Mouse (Mus musculus) heart, adult 2 months (tissue): ENCODE results near the gene Rbm26. TPM values are rescaled to one million over a fixed set of nuclear protein-coding genes. Genes with fewer than 3 reads are reported as not detected.

Experiments used
- DNase-seq, 2 experiments: peaks; one replicate each; pipeline ENCODE4 v3.0.0; 2021
- H3K27ac ChIP-seq: fragments of 200-600 bp; 2 replicates; pipeline ENCODE4 v1.8.1; 2022
- H3K27me3 ChIP-seq: fragments of 200-500 bp; 2 replicates; pipeline ENCODE4 v1.6.1; 2012; ENCODE audit warnings: mild to moderate bottlenecking, low read length, inconsistent platforms, mixed read lengths; ENCODE audit not compliant: control insufficient read depth, insufficient read depth
- H3K36me3 ChIP-seq: fragments of 200-500 bp; 2 replicates; pipeline ENCODE4 v1.6.1; 2012; ENCODE audit warnings: low read length, inconsistent platforms; ENCODE audit not compliant: control insufficient read depth, insufficient read depth
- H3K4me1 ChIP-seq: fragments of 200-500 bp; 2 replicates; pipeline ENCODE4 v1.6.1; 2011; ENCODE audit warnings: low read length; ENCODE audit not compliant: control insufficient read depth, insufficient read depth
- H3K4me3 ChIP-seq: fragments of 200-600 bp; 2 replicates; pipeline ENCODE4 v1.8.1; 2022
- H3K79me2 ChIP-seq: fragments of 200-500 bp; replicated peaks from 2 replicates; pipeline ENCODE4 v1.6.1; 2012; ENCODE audit warnings: mild to moderate bottlenecking, inconsistent platforms, low read length, moderate library complexity, mixed read lengths; ENCODE audit not compliant: control insufficient read depth, insufficient read depth
- H3K9ac ChIP-seq: fragments of 200-500 bp; 2 replicates; pipeline ENCODE4 v1.6.1; 2012; ENCODE audit warnings: low read depth, mild to moderate bottlenecking, control low read depth, inconsistent platforms, low read length, mixed read lengths
- CTCF ChIP-seq: fragments of 200-600 bp; IDR thresholded peaks from 2 replicates; pipeline ENCODE4 v1.8.1; 2022; ENCODE audit warnings: antibody characterized with exemption, mild to moderate bottlenecking, moderate library complexity
- EP300 ChIP-seq: fragments of 200-500 bp; IDR thresholded peaks from 2 replicates; pipeline ENCODE4 v1.6.1; 2011; ENCODE audit warnings: low read depth, low read length, control low read depth; ENCODE audit not compliant: insufficient read depth
- POLR2A ChIP-seq: fragments of 200-500 bp; IDR thresholded peaks from 2 replicates; pipeline ENCODE4 v1.6.1; 2011; ENCODE audit warnings: mild to moderate bottlenecking, low read depth, low read length, control low read depth; ENCODE audit not compliant: insufficient read depth
- WGBS: fragments of 180-500 bp; shearing (Covaris S2); methylation state at CpG from one replicate; pipeline ENCODE4 v1.1.7; 2018; 5-methylcytosine and 5-hydroxymethylcytosine counted together
- intact Hi-C: fragments of 180-260 bp; cut with DNase I; formaldehyde crosslinking; loops from one replicate; pipeline ENCODE4 v1.15.1; 2025
- polyA plus RNA-seq: library from polyadenylated mRNA; depleted of rRNA; stranded (reverse); fragments of >200 nt; gene quantifications from 2 replicates; pipeline ENCODE4 v1.2.3, GENCODE M21; 2012; rRNA removed
- total RNA-seq, 2 experiments: library from RNA; stranded (reverse); gene quantifications; 2 replicates each; pipeline ENCODE4 v1.2.3; 2021

The Rbm26 gene
- total and polyA plus RNA-seq, 3 experiments: 6.9 to 19.0 (median 18.6) TPM

DNA sequence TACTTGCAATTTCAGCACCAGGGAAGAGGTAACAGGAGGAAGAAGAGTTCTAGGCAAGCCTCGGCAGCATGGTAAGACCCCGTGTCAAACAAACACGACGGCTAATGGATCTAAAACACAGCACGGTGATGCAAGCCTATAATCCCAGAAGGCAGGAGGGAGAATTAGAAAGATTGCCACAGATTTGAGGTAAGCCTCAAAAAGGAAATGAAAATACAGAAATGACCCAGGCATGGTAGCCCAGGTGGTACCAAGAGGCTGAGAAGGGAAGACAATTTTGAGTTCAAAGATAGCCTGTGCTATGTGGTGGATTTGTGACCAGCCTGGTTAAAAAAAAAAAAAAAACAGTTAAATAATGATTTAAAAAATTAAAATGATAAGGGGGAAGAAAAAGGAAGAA, 109.1 kb downstream of the Rbm26 start:
- TF ChIP-seq EP300: no peak
- no peak for TF ChIP-seq CTCF
- no peak for TF ChIP-seq POLR2A
- Histone ChIP-seq H3K4me3 (no peak overlapping the region), H3K36me3 (no peaks in the 10 kb centered on the region), H3K4me1 (no peaks in the 10 kb centered on the region), H3K79me2 (no peaks in the 10 kb centered on the region), H3K9ac (no peak overlapping the region), H3K27ac (no peak overlapping the region), H3K27me3 (no peaks in the 10 kb centered on the region)
- intact Hi-C loops: no loop called here
- no peak for DNase-seq
- WGBS: 86% methylated on average over 5 of the region's 5 CpGs

GRCm38 (mm10) chr14:105064243-105064642, 112.9 kb downstream of the Rbm26 start:
- Histone ChIP-seq H3K4me3 (no peak overlapping the region), H3K79me2 (no peaks in the 10 kb centered on the region), H3K4me1 (no peaks in the 10 kb centered on the region), H3K27me3 (no peaks in the 10 kb centered on the region), H3K27ac (no peak overlapping the region), H3K36me3 (no peaks in the 10 kb centered on the region), H3K9ac (no peak overlapping the region)
- intact Hi-C loops: no loop called here
- no peak for DNase-seq
- TF ChIP-seq POLR2A: no peak
- TF ChIP-seq EP300: no peak
- no peak for TF ChIP-seq CTCF
- WGBS: 89% methylated on average over 1 of the region's 1 CpGs

- TF ChIP-seq POLR2A (no peak), EP300 (no peak), CTCF (no peak)
- Histone ChIP-seq H3K9ac (no peak overlapping the region), H3K79me2 (no peaks in the 10 kb centered on the region), H3K4me3 (no peak overlapping the region), H3K27ac (no peak overlapping the region), H3K4me1 (no peaks in the 10 kb centered on the region), H3K27me3 (no peaks in the 10 kb centered on the region), H3K36me3 (no peaks in the 10 kb centered on the region)
- intact Hi-C loops: no loop called here
- WGBS: 69% methylated on average over 2 of the region's 2 CpGs
- no peak for DNase-seq
Observed at GRCm38 (mm10) chr14:105061230-105061629, 115.9 kb downstream of the Rbm26 start.

DNA sequence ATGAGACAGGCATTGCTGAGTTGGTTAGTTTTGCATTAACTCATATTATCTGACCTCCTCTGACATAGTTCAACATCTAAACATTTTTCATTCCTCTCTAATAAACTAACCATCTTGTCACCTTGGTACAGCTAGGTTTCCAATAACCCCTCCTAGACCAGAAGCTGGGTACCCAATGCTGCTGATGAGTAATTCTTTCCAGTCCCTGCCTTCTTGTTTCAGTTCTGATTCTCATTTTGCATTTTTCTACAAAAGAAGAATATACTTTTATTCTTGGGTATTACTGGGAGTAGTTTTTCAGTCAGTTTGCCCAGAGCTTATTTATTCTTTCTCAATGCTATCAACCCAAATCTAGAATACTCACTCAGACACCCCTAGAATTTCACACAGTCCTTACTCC, 119.2 kb downstream of the Rbm26 start:
- DNase-seq: no peak
- Histone ChIP-seq H3K27me3 (no peaks in the 10 kb centered on the region), H3K4me1 (no peaks in the 10 kb centered on the region), H3K9ac (no peak overlapping the region), H3K27ac (no peak overlapping the region), H3K79me2 (no peaks in the 10 kb centered on the region), H3K36me3 (no peaks in the 10 kb centered on the region), H3K4me3 (no peak overlapping the region)
- intact Hi-C loops: no loop called here
- TF ChIP-seq POLR2A: no peak
- TF ChIP-seq EP300: no peak
- no peak for TF ChIP-seq CTCF

Other genes starting within 250 kb of the Rbm26 start
- 10 to 100 TPM; 15.6 to 17.6 TPM for gene Ndfip2, start 81.2 kb upstream of the Rbm26 start, total RNA-seq
- gene Ndfip2, start 81.2 kb upstream of the Rbm26 start, polyA plus RNA-seq: 19.3 and 27.0 TPM in 2 replicates